36 mouse cellular contexts compared by ENCODE assay signal in genomic region chr17:17383703-17384102, GRCm38 (mm10). TPM values are rescaled to one million over a fixed set of nuclear protein-coding genes. Genes with fewer than 3 reads are reported as not detected.
"Had no signal": no experiment of that assay in that cellular context is flagged by ENCODE, and none has a peak within 500 bp of the region (broad histone marks: within the 10 kb centered on the region; RNA-seq: fewer than 3 reads in every experiment).

No protein-coding gene starts in this region.

- H3K27me3 ChIP-seq: heart, embryonic 12.5 days; heart, embryonic 13.5 days; heart, embryonic 15.5 days; hindbrain, embryonic 12.5 days; hindbrain, embryonic 13.5 days; hindbrain, embryonic 15.5 days; intestine, embryonic 15.5 days; kidney, embryonic 15.5 days had no signal

- H3K4me1 ChIP-seq: heart, embryonic 10.5 days; heart, embryonic 12.5 days; heart, embryonic 13.5 days; heart, embryonic 15.5 days; hindbrain, embryonic 10.5 days; hindbrain, embryonic 12.5 days; hindbrain, embryonic 13.5 days; hindbrain, embryonic 15.5 days; intestine, embryonic 15.5 days; kidney, embryonic 15.5 days had no signal

- H3K9ac ChIP-seq: heart, embryonic 12.5 days; heart, embryonic 13.5 days; heart, embryonic 15.5 days; hindbrain, embryonic 12.5 days; hindbrain, embryonic 13.5 days; hindbrain, embryonic 14.5 days; hindbrain, embryonic 15.5 days; intestine, embryonic 15.5 days; kidney, embryonic 15.5 days had no signal

- DNase-seq: heart, adult 2 months; heart, postnatal 10 days; heart, postnatal 14 days; heart, postnatal 36 days; kidney, adult 11 months; kidney, adult 18-20 months; kidney, adult 2 months; kidney, adult 8-10 months; kidney, adult 9 months; kidney, postnatal 10 days; kidney, postnatal 14 days; kidney, postnatal 25 days; kidney, postnatal 36 days; kidney, postnatal 4 days; layer of hippocampus, adult 9-11 months; layer of hippocampus, postnatal 36 days had no signal

- H3K4me2 ChIP-seq: heart, embryonic 11.5 days; heart, embryonic 12.5 days; heart, embryonic 13.5 days; heart, embryonic 15.5 days; hindbrain, embryonic 12.5 days; hindbrain, embryonic 13.5 days; hindbrain, embryonic 14.5 days; hindbrain, embryonic 15.5 days; intestine, embryonic 15.5 days; kidney, embryonic 15.5 days had no signal

- ATAC-seq: hindbrain, embryonic 16.5 days; hindbrain, postnatal 0 days; inflammation-experienced regulatory T-cells, adult 6 months; intestine, embryonic 15.5 days; intestine, embryonic 16.5 days; intestine, postnatal 0 days had no signal

- H3K9me3 ChIP-seq: heart, embryonic 10.5 days; heart, embryonic 12.5 days; heart, embryonic 13.5 days; heart, embryonic 15.5 days; hindbrain, embryonic 10.5 days; hindbrain, embryonic 12.5 days; hindbrain, embryonic 13.5 days; hindbrain, embryonic 15.5 days; intestine, embryonic 15.5 days; kidney, embryonic 15.5 days had no signal

- H3K27ac ChIP-seq: heart, adult 2 months; heart, embryonic 10.5 days; heart, embryonic 13.5 days; heart, embryonic 15.5 days; hindbrain, embryonic 10.5 days; hindbrain, embryonic 12.5 days; hindbrain, embryonic 13.5 days; hindbrain, embryonic 14.5 days; hindbrain, embryonic 15.5 days; hindbrain, postnatal 0 days; intestine, embryonic 15.5 days; kidney, embryonic 15.5 days; kidney, postnatal 0 days; layer of hippocampus, adult 2 months had no signal

- H3K4me3 ChIP-seq: heart, adult 2 months; heart, embryonic 10.5 days; heart, embryonic 12.5 days; heart, embryonic 13.5 days; heart, embryonic 15.5 days; hindbrain, embryonic 10.5 days; hindbrain, embryonic 12.5 days; hindbrain, embryonic 13.5 days; hindbrain, embryonic 15.5 days; intestine, embryonic 15.5 days; kidney, embryonic 15.5 days; layer of hippocampus, adult 2 months had no signal

RNA-seq across cellular contexts. Expression of gene Lix1, which starts 18.8 kb away (rescaled TPM):
- total RNA-seq: hematopoietic stem cell, adult 5-6 weeks had no signal
